Mouse (Mus musculus) erythroblast, adult 5-6 weeks (primary cell): ENCODE measurements around the gene Dda1. TPM values are rescaled to one million over a fixed set of nuclear protein-coding genes. Genes with fewer than 3 reads are reported as not detected.

Experiments used
- ATAC-seq: replicated peaks from 2 replicates; pipeline ENCODE4 v1.8.0; 2016; ENCODE audit warnings: moderate number of reproducible peaks, mild to moderate bottlenecking, moderate TSS enrichment, inconsistent platforms; ENCODE audit not compliant: poor library complexity, low FRiP score, severe bottlenecking
- total RNA-seq, 2 experiments: library from RNA; stranded (forward) in 1 of 2; stranded (reverse) in 1 of 2; fragments of 150-400 nt in 1 of 2; fragments of 200-764, 138-1000 nt in 1 of 2; gene quantifications; 2 replicates each; pipeline versions ENCODE4 v1.2.3 to v1.2.4; 2015 to 2017; ENCODE audit warnings: low replicate concordance in 2 of 2

Dda1 gene
- total RNA-seq, 2 experiments from 2014 or later = 5.7 to 7.7 TPM

- no peak for ATAC-seq
Observed at GRCm38 (mm10) chr8:71525226-71526050, 56.4 kb downstream of the Dda1 start, which contains the start of gene Ccdc194. TSS of gene Ccdc194 (minus strand) at chr8:71525711.

Other genes with a start within 250 kb of the Dda1 start
- 8.1 and 13.6 TPM in 2 replicates for gene Myo9b, start 196.5 kb upstream of the Dda1 start, total RNA-seq (2015; ENCODE audit: low replicate concordance)
- gene Myo9b, start 196.5 kb upstream of the Dda1 start, total RNA-seq (2017; ENCODE audit: low replicate concordance) = 14.5 and 22.6 TPM in 2 replicates
- gene Haus8, start 196.3 kb upstream of the Dda1 start, total RNA-seq (2015; ENCODE audit: low replicate concordance) = 10.8 and 12.7 TPM in 2 replicates
- 20.8 and 32.6 TPM in 2 replicates for gene Haus8, start 196.3 kb upstream of the Dda1 start, total RNA-seq (2017; ENCODE audit: low replicate concordance)
- 35.2 and 37.4 TPM in 2 replicates for gene Use1, start 102.4 kb upstream of the Dda1 start, total RNA-seq (2015; ENCODE audit: low replicate concordance)
- 34.8 and 38.3 TPM in 2 replicates for gene Use1, start 102.4 kb upstream of the Dda1 start, total RNA-seq (2017; ENCODE audit: low replicate concordance)
- gene Ocel1, start 97.9 kb upstream of the Dda1 start, total RNA-seq (2015; ENCODE audit: low replicate concordance) = 2.1 and 4.0 TPM in 2 replicates
- 2.6 and 3.2 TPM in 2 replicates for gene Ocel1, start 97.9 kb upstream of the Dda1 start, total RNA-seq (2017; ENCODE audit: low replicate concordance)
- 1.7 and 6.9 TPM in 2 replicates for gene Nr2f6, start 87.2 kb upstream of the Dda1 start, total RNA-seq (2015; ENCODE audit: low replicate concordance)
- 0.42 and 0.94 TPM in 2 replicates for gene Nr2f6, start 87.2 kb upstream of the Dda1 start, total RNA-seq (2017; ENCODE audit: low replicate concordance)
- gene Ushbp1, start 73.4 kb upstream of the Dda1 start, total RNA-seq (2015; ENCODE audit: low replicate concordance) = not detected in 2 replicates
- gene Ushbp1, start 73.4 kb upstream of the Dda1 start, total RNA-seq (2017; ENCODE audit: low replicate concordance) = not detected in 2 replicates
- 31.9 and 60.8 TPM in 2 replicates for gene Babam1, start 72.3 kb upstream of the Dda1 start, total RNA-seq (2015; ENCODE audit: low replicate concordance)
- 29.0 and 35.2 TPM in 2 replicates for gene Babam1, start 72.3 kb upstream of the Dda1 start, total RNA-seq (2017; ENCODE audit: low replicate concordance)
- gene Ankle1, start 63.2 kb upstream of the Dda1 start, total RNA-seq (2015; ENCODE audit: low replicate concordance) = 8.2 and 10.8 TPM in 2 replicates
- 35.5 and 44.7 TPM in 2 replicates for gene Ankle1, start 63.2 kb upstream of the Dda1 start, total RNA-seq (2017; ENCODE audit: low replicate concordance)
- 0.58 and 0.63 TPM in 2 replicates for gene Abhd8, start 5.5 kb upstream of the Dda1 start, total RNA-seq (2015; ENCODE audit: low replicate concordance)
- 2.2 and 3.5 TPM in 2 replicates for gene Abhd8, start 5.5 kb upstream of the Dda1 start, total RNA-seq (2017; ENCODE audit: low replicate concordance)
- gene Mrpl34, start 4.2 kb upstream of the Dda1 start, total RNA-seq (2015; ENCODE audit: low replicate concordance) = 1.9 and 20.9 TPM in 2 replicates
- gene Mrpl34, start 4.2 kb upstream of the Dda1 start, total RNA-seq (2017; ENCODE audit: low replicate concordance) = 6.0 and 12.1 TPM in 2 replicates
- 0.21 TPM in 1 of 2 replicates, not detected in the other for gene Ano8, start 16.8 kb downstream of the Dda1 start, total RNA-seq (2015; ENCODE audit: low replicate concordance)
- gene Ano8, start 16.8 kb downstream of the Dda1 start, total RNA-seq (2017; ENCODE audit: low replicate concordance) = 0.14 TPM in 1 of 2 replicates, not detected in the other
- gene Gtpbp3, start 18.9 kb downstream of the Dda1 start, total RNA-seq (2015; ENCODE audit: low replicate concordance) = 0.58 and 3.1 TPM in 2 replicates
- 1.7 and 3.9 TPM in 2 replicates for gene Gtpbp3, start 18.9 kb downstream of the Dda1 start, total RNA-seq (2017; ENCODE audit: low replicate concordance)
- 0.84 TPM in 1 of 2 replicates, not detected in the other for gene Plvap, start 42.6 kb downstream of the Dda1 start, total RNA-seq (2015; ENCODE audit: low replicate concordance)
- gene Plvap, start 42.6 kb downstream of the Dda1 start, total RNA-seq (2017; ENCODE audit: low replicate concordance) = 0.26 TPM in 1 of 2 replicates, not detected in the other
- gene Ccdc194, start 56.5 kb downstream of the Dda1 start, total RNA-seq (2015; ENCODE audit: low replicate concordance) = not detected in 2 replicates
- gene Ccdc194, start 56.5 kb downstream of the Dda1 start, total RNA-seq (2017; ENCODE audit: low replicate concordance) = not detected in 2 replicates
- gene Bst2, start 68.3 kb downstream of the Dda1 start, total RNA-seq (2015; ENCODE audit: low replicate concordance) = 5.6 and 7.7 TPM in 2 replicates
- gene Bst2, start 68.3 kb downstream of the Dda1 start, total RNA-seq (2017; ENCODE audit: low replicate concordance) = 8.2 and 10.1 TPM in 2 replicates
- gene Mvb12a, start 73.7 kb downstream of the Dda1 start, total RNA-seq (2015; ENCODE audit: low replicate concordance) = 11.3 and 18.6 TPM in 2 replicates
- gene Mvb12a, start 73.7 kb downstream of the Dda1 start, total RNA-seq (2017; ENCODE audit: low replicate concordance) = 5.0 and 9.1 TPM in 2 replicates
- not detected in 2 replicates for gene Tmem221, start 89.7 kb downstream of the Dda1 start, total RNA-seq (2015; ENCODE audit: low replicate concordance)
- not detected in 2 replicates for gene Tmem221, start 89.7 kb downstream of the Dda1 start, total RNA-seq (2017; ENCODE audit: low replicate concordance)
- not detected in 2 replicates for gene Nxnl1, start 97.4 kb downstream of the Dda1 start, total RNA-seq (2015; ENCODE audit: low replicate concordance)
- gene Nxnl1, start 97.4 kb downstream of the Dda1 start, total RNA-seq (2017; ENCODE audit: low replicate concordance) = not detected in 2 replicates
- gene Slc27a1, start 99.7 kb downstream of the Dda1 start, total RNA-seq (2015; ENCODE audit: low replicate concordance) = 0.42 and 1.2 TPM in 2 replicates
- 0.51 TPM in 1 of 2 replicates, not detected in the other for gene Slc27a1, start 99.7 kb downstream of the Dda1 start, total RNA-seq (2017; ENCODE audit: low replicate concordance)
- gene Pgls, start 123.0 kb downstream of the Dda1 start, total RNA-seq (2015; ENCODE audit: low replicate concordance) = 24.0 and 27.4 TPM in 2 replicates
- 13.5 and 23.2 TPM in 2 replicates for gene Pgls, start 123.0 kb downstream of the Dda1 start, total RNA-seq (2017; ENCODE audit: low replicate concordance)
- gene Fam129c, start 128.4 kb downstream of the Dda1 start, total RNA-seq (2015; ENCODE audit: low replicate concordance) = not detected in 2 replicates
- gene Fam129c, start 128.4 kb downstream of the Dda1 start, total RNA-seq (2017; ENCODE audit: low replicate concordance) = not detected in 2 replicates
- 9.8 and 19.9 TPM in 2 replicates for gene Colgalt1, start 141.8 kb downstream of the Dda1 start, total RNA-seq (2015; ENCODE audit: low replicate concordance)
- 9.6 and 10.8 TPM in 2 replicates for gene Colgalt1, start 141.8 kb downstream of the Dda1 start, total RNA-seq (2017; ENCODE audit: low replicate concordance)
- not detected in 2 replicates for gene Unc13a, start 202.6 kb downstream of the Dda1 start, total RNA-seq (2015; ENCODE audit: low replicate concordance)
- 0.17 and 2.4 TPM in 2 replicates for gene Unc13a, start 202.6 kb downstream of the Dda1 start, total RNA-seq (2017; ENCODE audit: low replicate concordance)
- 1.2 and 1.9 TPM in 2 replicates for gene Jak3, start 207.1 kb downstream of the Dda1 start, total RNA-seq (2015; ENCODE audit: low replicate concordance)
- 0.43 and 1.4 TPM in 2 replicates for gene Jak3, start 207.1 kb downstream of the Dda1 start, total RNA-seq (2017; ENCODE audit: low replicate concordance)
- 8.5 TPM in 1 of 2 replicates, not detected in the other for gene Insl3, start 220.0 kb downstream of the Dda1 start, total RNA-seq (2015; ENCODE audit: low replicate concordance)
- gene Insl3, start 220.0 kb downstream of the Dda1 start, total RNA-seq (2017; ENCODE audit: low replicate concordance) = not detected in 2 replicates
- gene B3gnt3, start 232.6 kb downstream of the Dda1 start, total RNA-seq (2015; ENCODE audit: low replicate concordance) = 6.1 and 16.5 TPM in 2 replicates
- gene B3gnt3, start 232.6 kb downstream of the Dda1 start, total RNA-seq (2017; ENCODE audit: low replicate concordance) = 11.2 and 12.9 TPM in 2 replicates